ENCODE assay signal across 12 mouse cellular contexts in genomic region chr4:126295937-126296336, GRCm38 (mm10). TPM values are rescaled to one million over a fixed set of nuclear protein-coding genes. Genes with fewer than 3 reads are reported as not detected.
A peak's percentile ranks its signal among the peaks of the same experiment; 100 is the strongest.
DNase-seq lines count a peak whose midpoint lies in the region; ATAC-seq lines count a peak whose summit lies in the region.
"Had no signal": no experiment of that assay in that cellular context is flagged by ENCODE, and none has a peak within 500 bp of the region (broad histone marks: within the 10 kb centered on the region; RNA-seq: fewer than 3 reads in every experiment).

No protein-coding gene starts in this region.

- ATAC-seq in hindbrain, embryonic 14.5 days (ENCODE audit: low FRiP score), result no peak
- ATAC-seq in hindbrain, embryonic 16.5 days, result no peak
- no peak for ATAC-seq in neural tube, embryonic 15.5 days (ENCODE audit: low FRiP score)
- ATAC-seq in embryonic facial prominence, embryonic 15.5 days (ENCODE audit: insufficient number of reproducible peaks, low FRiP score, low TSS enrichment, low read depth), result no peak

- H3K36me3 ChIP-seq in hindbrain, embryonic 14.5 days (replicated peaks; ENCODE audit: control insufficient read depth, insufficient read depth), result no peaks in the 10 kb centered on the region
- no peaks in the 10 kb centered on the region for H3K36me3 ChIP-seq in hindbrain, embryonic 16.5 days (ENCODE audit: control insufficient read depth, insufficient read depth, low read length)
- H3K36me3 ChIP-seq in neural tube, embryonic 15.5 days, result no peaks in the 10 kb centered on the region
- H3K36me3 ChIP-seq in embryonic facial prominence, embryonic 15.5 days, result no peaks in the 10 kb centered on the region; the same call in 1 of the 2 replicates
- H3K36me3 ChIP-seq: G1E; liver, embryonic 13.5 days; midbrain, embryonic 10.5 days had no signal

- peaks cover 51% of the 10 kb centered on the region for H3K27me3 ChIP-seq in hindbrain, embryonic 14.5 days (ENCODE audit: control insufficient read depth, insufficient read depth, low read length)
- peaks cover 28% of the 10 kb centered on the region for H3K27me3 ChIP-seq in hindbrain, embryonic 16.5 days (replicated peaks; ENCODE audit: control insufficient read depth, insufficient read depth, low read length)
- peaks cover 51% of the 10 kb centered on the region for H3K27me3 ChIP-seq in neural tube, embryonic 15.5 days (replicated peaks)
- H3K27me3 ChIP-seq in embryonic facial prominence, embryonic 15.5 days, result peaks cover 13% of the 10 kb centered on the region

- no peaks in the 10 kb centered on the region for H3K9me3 ChIP-seq in hindbrain, embryonic 14.5 days (ENCODE audit: control insufficient read depth, low read length)
- no peaks in the 10 kb centered on the region for H3K9me3 ChIP-seq in hindbrain, embryonic 16.5 days (ENCODE audit: control insufficient read depth, low read length)
- H3K9me3 ChIP-seq in neural tube, embryonic 15.5 days (replicated peaks), result no peaks in the 10 kb centered on the region
- no peaks in the 10 kb centered on the region for H3K9me3 ChIP-seq in embryonic facial prominence, embryonic 15.5 days (replicated peaks)
- H3K9me3 ChIP-seq: G1E; liver, embryonic 13.5 days; midbrain, embryonic 10.5 days had no signal

- 36% methylated on average over 4 of the region's 4 CpGs for WGBS in hindbrain, embryonic 14.5 days
- 31% methylated on average over 4 of the region's 4 CpGs for WGBS in hindbrain, embryonic 16.5 days
- WGBS in neural tube, embryonic 15.5 days, result 43% methylated on average over 4 of the region's 4 CpGs
- 44% methylated on average over 4 of the region's 4 CpGs for WGBS in embryonic facial prominence, embryonic 15.5 days

- peak overlapping the region; percentile 59; the same call in 1 of the 2 replicates for H3K4me2 ChIP-seq in hindbrain, embryonic 14.5 days (replicated peaks)
- H3K4me2 ChIP-seq in hindbrain, embryonic 16.5 days (ENCODE audit: low read length), result no peak overlapping the region
- peak overlapping the region; percentile 59; the same call in 1 of the 2 replicates for H3K4me2 ChIP-seq in neural tube, embryonic 15.5 days
- H3K4me2 ChIP-seq in embryonic facial prominence, embryonic 15.5 days (replicated peaks), result no peak overlapping the region

- no peak overlapping the region for H3K4me3 ChIP-seq in hindbrain, embryonic 14.5 days (replicated peaks; ENCODE audit: low read length)
- no peak overlapping the region for H3K4me3 ChIP-seq in hindbrain, embryonic 16.5 days (ENCODE audit: low read length)
- no peak overlapping the region for H3K4me3 ChIP-seq in neural tube, embryonic 15.5 days (replicated peaks)
- H3K4me3 ChIP-seq in embryonic facial prominence, embryonic 15.5 days (replicated peaks), result no peak overlapping the region

- intact Hi-C loops in left cerebral cortex, postnatal 10 days (cut with DNase I), result no loop called here

- no peak overlapping the region for H3K27ac ChIP-seq in hindbrain, embryonic 14.5 days
- no peak overlapping the region for H3K27ac ChIP-seq in hindbrain, embryonic 16.5 days (ENCODE audit: low read depth, low read length)
- H3K27ac ChIP-seq in neural tube, embryonic 15.5 days (replicated peaks), result no peak overlapping the region
- peak overlapping the region; percentile 67; the same call in 1 of the 2 replicates for H3K27ac ChIP-seq in embryonic facial prominence, embryonic 15.5 days (replicated peaks)
- H3K27ac ChIP-seq: liver, embryonic 13.5 days had no signal

- DNase-seq in hindbrain, embryonic 14.5 days (ENCODE audit: low spot score), result no peak
- no peak for DNase-seq in neural tube, embryonic 10.5 days (ENCODE audit: extremely low spot score, low spot score)
- DNase-seq in right cerebral cortex, adult 2 months (ENCODE audit: low spot score in 2 of 2), result no peak
- no peak for DNase-seq in left cerebral cortex, postnatal 10 days (ENCODE audit: extremely low spot score in 1 of 2, low spot score in 2 of 2)
- DNase-seq: gastrocnemius, postnatal 10 days; liver, embryonic 13.5 days; thymus, adult 2 months had no signal

- H3K9ac ChIP-seq in hindbrain, embryonic 14.5 days, result no peak overlapping the region
- no peak overlapping the region; the same call in 1 of the 2 replicates for H3K9ac ChIP-seq in hindbrain, embryonic 16.5 days (ENCODE audit: low read depth, low read length)
- peak overlapping the region; percentile 48; the same call in 1 of the 2 replicates for H3K9ac ChIP-seq in neural tube, embryonic 15.5 days (replicated peaks)
- no peak overlapping the region for H3K9ac ChIP-seq in embryonic facial prominence, embryonic 15.5 days
- H3K9ac ChIP-seq: liver, embryonic 13.5 days had no signal

- peaks cover 13% of the 10 kb centered on the region for H3K4me1 ChIP-seq in hindbrain, embryonic 14.5 days (replicated peaks; ENCODE audit: control insufficient read depth, insufficient read depth, low read length)
- H3K4me1 ChIP-seq in hindbrain, embryonic 16.5 days (ENCODE audit: control insufficient read depth, insufficient read depth, low read depth, low read length), result peaks cover 14% of the 10 kb centered on the region
- H3K4me1 ChIP-seq in neural tube, embryonic 15.5 days, result peaks cover 19% of the 10 kb centered on the region
- H3K4me1 ChIP-seq in embryonic facial prominence, embryonic 15.5 days, result peaks cover 38% of the 10 kb centered on the region

RNA-seq across cellular contexts. Expression of gene Col8a2, which starts 9.3 kb away (rescaled TPM):
- polyA plus RNA-seq in hindbrain, embryonic 14.5 days (2014; fragmentation: Nextera tagmentation; extraction: Ambion mirVana), result 8.1 and 9.9 TPM in 2 replicates
- polyA plus RNA-seq in hindbrain, embryonic 16.5 days (2015; fragmentation: Nextera tagmentation; extraction: Ambion mirVana), result 5.8 and 6.8 TPM in 2 replicates
- 7.4 and 9.8 TPM in 2 replicates for polyA plus RNA-seq in neural tube, embryonic 15.5 days (2015; fragmentation: Nextera tagmentation; extraction: Ambion mirVana)
- 48.6 and 60.1 TPM in 2 replicates for polyA plus RNA-seq in embryonic facial prominence, embryonic 15.5 days (2015; fragmentation: Nextera tagmentation; extraction: Ambion mirVana)
- total RNA-seq in left cerebral cortex, postnatal 10 days (2021), result 1 to 10 TPM in 1 of 2 experiments, under 1 TPM in 1; 0.92 to 1.0 TPM
- polyA plus RNA-seq: G1E had no signal

RNA-seq across cellular contexts. Expression of gene Adprhl2, which starts 25.6 kb away (rescaled TPM):
- polyA plus RNA-seq in hindbrain, embryonic 14.5 days (2014; fragmentation: Nextera tagmentation; extraction: Ambion mirVana), result 56.4 and 57.9 TPM in 2 replicates
- 83.1 and 84.1 TPM in 2 replicates for polyA plus RNA-seq in hindbrain, embryonic 16.5 days (2015; fragmentation: Nextera tagmentation; extraction: Ambion mirVana)
- 75.5 and 79.8 TPM in 2 replicates for polyA plus RNA-seq in neural tube, embryonic 15.5 days (2015; fragmentation: Nextera tagmentation; extraction: Ambion mirVana)
- polyA plus RNA-seq in embryonic facial prominence, embryonic 15.5 days (2015; fragmentation: Nextera tagmentation; extraction: Ambion mirVana), result 83.5 and 89.3 TPM in 2 replicates
- total RNA-seq in left cerebral cortex, postnatal 10 days (2021), result 10 to 100 TPM; 25.1 to 29.6 TPM

RNA-seq across cellular contexts. Expression of gene Tekt2, which starts 29.6 kb away (rescaled TPM):
- 7.2 and 8.2 TPM in 2 replicates for polyA plus RNA-seq in hindbrain, embryonic 14.5 days (2014; fragmentation: Nextera tagmentation; extraction: Ambion mirVana)
- 11.8 and 13.5 TPM in 2 replicates for polyA plus RNA-seq in hindbrain, embryonic 16.5 days (2015; fragmentation: Nextera tagmentation; extraction: Ambion mirVana)
- 8.3 and 9.2 TPM in 2 replicates for polyA plus RNA-seq in neural tube, embryonic 15.5 days (2015; fragmentation: Nextera tagmentation; extraction: Ambion mirVana)
- polyA plus RNA-seq in embryonic facial prominence, embryonic 15.5 days (2015; fragmentation: Nextera tagmentation; extraction: Ambion mirVana), result 18.4 and 26.5 TPM in 2 replicates
- 1 to 10 TPM; 2.2 to 2.5 TPM for total RNA-seq in left cerebral cortex, postnatal 10 days (2021)
- polyA plus RNA-seq: G1E had no signal

RNA-seq across cellular contexts. Expression of gene Trappc3, which starts 33.8 kb away (rescaled TPM):
- 40.7 and 45.9 TPM in 2 replicates for polyA plus RNA-seq in hindbrain, embryonic 14.5 days (2014; fragmentation: Nextera tagmentation; extraction: Ambion mirVana)
- 179 and 199 TPM in 2 replicates for polyA plus RNA-seq in hindbrain, embryonic 16.5 days (2015; fragmentation: Nextera tagmentation; extraction: Ambion mirVana)
- polyA plus RNA-seq in neural tube, embryonic 15.5 days (2015; fragmentation: Nextera tagmentation; extraction: Ambion mirVana), result 175 and 188 TPM in 2 replicates
- 124 and 132 TPM in 2 replicates for polyA plus RNA-seq in embryonic facial prominence, embryonic 15.5 days (2015; fragmentation: Nextera tagmentation; extraction: Ambion mirVana)
- total RNA-seq in left cerebral cortex, postnatal 10 days (2021), result 10 to 100 TPM; 89.7 to 99.2 TPM

RNA-seq across cellular contexts. Expression of gene Map7d1, which starts 39.8 kb away (rescaled TPM):
- polyA plus RNA-seq in hindbrain, embryonic 14.5 days (2014; fragmentation: Nextera tagmentation; extraction: Ambion mirVana), result 84.2 and 90.0 TPM in 2 replicates
- polyA plus RNA-seq in hindbrain, embryonic 16.5 days (2015; fragmentation: Nextera tagmentation; extraction: Ambion mirVana), result 59.8 and 71.7 TPM in 2 replicates
- polyA plus RNA-seq in neural tube, embryonic 15.5 days (2015; fragmentation: Nextera tagmentation; extraction: Ambion mirVana), result 65.4 and 79.7 TPM in 2 replicates
- polyA plus RNA-seq in embryonic facial prominence, embryonic 15.5 days (2015; fragmentation: Nextera tagmentation; extraction: Ambion mirVana), result 59.9 and 60.4 TPM in 2 replicates
- total RNA-seq in left cerebral cortex, postnatal 10 days (2021), result 100 to 1,000 TPM; 218 to 226 TPM

Comparison
In these comparisons a context has a peak if more than half of its experiments do, and no peak if none do; other contexts are left out.
1. H3K4me2 ChIP-seq: peak in hindbrain, embryonic 14.5 days (single experiment) and neural tube, embryonic 15.5 days (single experiment); none in hindbrain, embryonic 16.5 days (single experiment) and embryonic facial prominence, embryonic 15.5 days (single experiment).